Mouse (Mus musculus): Measurements from ENCODE around the gene Gm4737.
"Not testable (repeated sequence)": the region's sequence is repeated elsewhere in the genome, so short reads cannot be mapped to it uniquely, and the experiment has no call there.

GRCm38 (mm10) chr16:46154832-46155231, at the start of gene Gm4737:
- not testable (repeated sequence) for TF ChIP-seq CTCF (IDR thresholded peaks at IDR 0.05; ENCODE audit: insufficient read depth, low read length); POLR2A (IDR thresholded peaks at IDR 0.05; ENCODE audit: borderline replicate concordance, extremely low read depth, low read depth, low read length)

Data from lung, adult 2 months (tissue).